Mouse (Mus musculus): ENCODE measurements at regions not wholly inside any gene's neighbourhood (a gene's known extent, or its start where the extent isn't known, plus 50 kb on each side); places are given as distances from the start of the nearest gene placed in this dataset.

DNA sequence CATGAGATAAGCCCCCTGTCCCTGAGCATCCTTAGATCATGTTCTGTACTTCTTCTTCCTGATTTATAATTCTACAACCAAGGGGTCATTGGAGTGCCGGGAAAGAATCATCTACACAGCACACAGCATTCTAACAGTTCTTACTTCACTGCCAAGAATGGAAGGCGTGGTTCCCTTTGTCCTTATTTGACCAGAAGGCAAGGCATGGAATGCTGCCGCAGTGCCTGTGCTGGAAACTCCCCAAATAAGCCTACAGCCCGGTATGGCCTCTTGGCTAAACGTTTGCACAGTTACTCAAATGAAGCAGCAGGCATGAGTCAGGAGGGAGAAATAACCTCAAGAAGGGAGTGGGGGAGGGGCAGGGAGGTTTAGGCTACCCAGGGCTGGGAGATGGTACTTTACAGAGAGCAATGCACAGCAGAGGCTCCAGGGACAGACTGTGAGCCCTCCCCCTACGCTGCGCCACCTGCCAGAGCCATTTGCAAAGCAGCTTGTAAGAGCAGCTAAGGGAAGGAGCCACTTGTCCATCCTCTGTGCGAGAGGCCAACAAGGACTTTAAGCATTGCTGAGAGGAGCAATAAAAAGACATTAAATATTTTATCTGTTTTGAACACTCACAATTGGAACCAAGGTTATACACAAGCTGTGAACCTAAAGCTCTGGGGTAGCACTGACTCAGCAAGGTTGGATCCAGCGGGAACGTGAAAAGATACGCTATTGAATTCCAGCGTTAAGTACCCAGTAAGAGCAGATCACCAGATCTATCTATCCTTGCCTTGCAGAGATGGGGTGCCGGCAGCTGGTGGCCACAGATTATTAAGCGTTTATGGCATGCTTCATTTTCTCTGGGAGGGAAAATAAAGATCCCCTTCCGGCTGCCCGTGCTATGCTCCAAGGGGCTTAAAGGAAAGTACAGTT is 104.2 kb upstream of the Klf7 start:
- TF ChIP-seq CTCF (IDR thresholded peaks at IDR 0.05; ENCODE audit: low read depth) (no peak), EP300 (IDR thresholded peaks at IDR 0.05; ENCODE audit: low read depth) (no peak)
